Mouse (Mus musculus): Measurements from ENCODE around the gene Sox14. TPM values are rescaled to one million over a fixed set of nuclear protein-coding genes. Genes with fewer than 3 reads are reported as not detected.

Gene Sox14
- total and polyA plus RNA-seq, 3 experiments, result not detected

- Histone ChIP-seq H3K36me3 (replicated peaks in 1 of 2; ENCODE audit: control insufficient read depth in 1 of 2, insufficient read depth in 1 of 2, low read length in 1 of 2) (no peaks in the 10 kb centered on the region), H3K27ac (ENCODE audit: insufficient read depth, low read depth) (no peak overlapping the region), H3K9ac (ENCODE audit: insufficient read depth, low read depth) (no peak overlapping the region), H3K27me3 (replicated peaks) (peaks cover 2% of the 10 kb centered on the region), H3K9me3 (replicated peaks; ENCODE audit: low read length) (peaks cover 21% of the 10 kb centered on the region), H3K4me3 (replicated peaks in 1 of 3; ENCODE audit: low read depth in 2 of 3, low read length in 2 of 3, poor library complexity in 1 of 3) (no peak overlapping the region), H3K4me1 (ENCODE audit: control insufficient read depth in 1 of 2, insufficient read depth in 2 of 2) (no peaks in the 10 kb centered on the region), H3K4me2 (ENCODE audit: insufficient read depth, low read depth, poor library complexity, severe bottlenecking) (no peak overlapping the region), H3K79me2 (replicated peaks; ENCODE audit: control insufficient read depth, extremely low read depth, insufficient read depth, poor library complexity, severe bottlenecking) (no peaks in the 10 kb centered on the region)
- in situ Hi-C loops (cut with MboI; ENCODE audit: low pct_ligation_motif_present, low pct_unique_long_range_greater_than_20kb, low sequenced_read_pairs), result no loop called here
- dilution Hi-C loops (cut with MboI; ENCODE audit: extremely low pct_ligation_motif_present, extremely low pct_unique_long_range_greater_than_20kb, low sequenced_read_pairs), result no loop called here
- no peak for TF ChIP-seq KAT2A (IDR thresholded peaks at IDR 0.05; ENCODE audit: insufficient replicate concordance, low read length)
- TF ChIP-seq ELF1 (IDR thresholded peaks at IDR 0.05; ENCODE audit: low read depth, low read length), result no peak
- no peak for TF ChIP-seq CTCF (conservative IDR thresholded peaks at IDR 0.05 in 1 of 2, IDR thresholded peaks at IDR 0.05 in 1 of 2; ENCODE audit: low read depth in 2 of 2, low read length in 2 of 2)
- no peak for TF ChIP-seq ZKSCAN1 (IDR thresholded peaks at IDR 0.05; ENCODE audit: borderline replicate concordance, low read depth, low read length)
- TF ChIP-seq ETS1 (conservative IDR thresholded peaks at IDR 0.05; ENCODE audit: low read depth, low read length), result no peak
- no peak for TF ChIP-seq RCOR1 (conservative IDR thresholded peaks at IDR 0.05; ENCODE audit: low read depth, low read length)
- no peak for TF ChIP-seq CHD2 (IDR thresholded peaks at IDR 0.05; ENCODE audit: low read length)
- no peak for TF ChIP-seq TBP (conservative IDR thresholded peaks at IDR 0.05; ENCODE audit: low read depth, low read length)
- no peak for TF ChIP-seq GABPA (IDR thresholded peaks at IDR 0.05; ENCODE audit: insufficient replicate concordance, low read depth, low read length)
- TF ChIP-seq NELFE (IDR thresholded peaks at IDR 0.05; ENCODE audit: low read depth, low read length), result no peak
- TF ChIP-seq USF2 (conservative IDR thresholded peaks at IDR 0.05; ENCODE audit: low read depth, low read length), result no peak
- no peak for TF ChIP-seq ZC3H11A (IDR thresholded peaks at IDR 0.05; ENCODE audit: low read depth, low read length)
- TF ChIP-seq NRF1 (IDR thresholded peaks at IDR 0.05; ENCODE audit: low read depth, low read length), result no peak
- TF ChIP-seq MYC (IDR thresholded peaks at IDR 0.05; ENCODE audit: low read depth, low read length), result no peak
- no peak for TF ChIP-seq HCFC1 (IDR thresholded peaks at IDR 0.05; ENCODE audit: low read depth, low read length)
- TF ChIP-seq USF1 (IDR thresholded peaks at IDR 0.05; ENCODE audit: low read depth, low read length), result no peak
- no peak for TF ChIP-seq SMC3 (IDR thresholded peaks at IDR 0.05; ENCODE audit: low read depth, low read length)
- TF ChIP-seq JUN (IDR thresholded peaks at IDR 0.05; ENCODE audit: insufficient read depth, low read depth, low read length), result no peak
- TF ChIP-seq ZMIZ1 (IDR thresholded peaks at IDR 0.05; ENCODE audit: low read depth, low read length), result no peak
- no peak for DNase-seq (ENCODE audit: extremely low read depth)
Measured at GRCm38 (mm10) chr9:99836707-99837106, 39.3 kb downstream of the Sox14 start.

- H3K9me3 ChIP-seq (replicated peaks; ENCODE audit: low read length), result peaks cover 19% of the 10 kb centered on the region
- no peak overlapping the region for H3K4me2 ChIP-seq (ENCODE audit: insufficient read depth, low read depth, poor library complexity, severe bottlenecking)
- H3K4me3 ChIP-seq (replicated peaks in 1 of 3; ENCODE audit: low read depth in 2 of 3, low read length in 2 of 3, poor library complexity in 1 of 3), result no peak overlapping the region
- H3K4me1 ChIP-seq (ENCODE audit: control insufficient read depth in 1 of 2, insufficient read depth in 2 of 2), result no peaks in the 10 kb centered on the region
- no peaks in the 10 kb centered on the region for H3K36me3 ChIP-seq (replicated peaks in 1 of 2; ENCODE audit: control insufficient read depth in 1 of 2, insufficient read depth in 1 of 2, low read length in 1 of 2)
- peaks cover 2% of the 10 kb centered on the region for H3K27me3 ChIP-seq (replicated peaks)
- DNase-seq (ENCODE audit: extremely low read depth), result no peak
- no peak overlapping the region for H3K27ac ChIP-seq (ENCODE audit: insufficient read depth, low read depth)
- no peaks in the 10 kb centered on the region for H3K79me2 ChIP-seq (replicated peaks; ENCODE audit: control insufficient read depth, extremely low read depth, insufficient read depth, poor library complexity, severe bottlenecking)
- dilution Hi-C loops (cut with MboI; ENCODE audit: extremely low pct_ligation_motif_present, extremely low pct_unique_long_range_greater_than_20kb, low sequenced_read_pairs) (no loop called here), in situ Hi-C loops (cut with MboI; ENCODE audit: low pct_ligation_motif_present, low pct_unique_long_range_greater_than_20kb, low sequenced_read_pairs) (no loop called here)
- TF ChIP-seq UBTF (IDR thresholded peaks at IDR 0.05; ENCODE audit: low read depth, low read length) (no peak), RAD21 (IDR thresholded peaks at IDR 0.05; ENCODE audit: low read depth, low read length) (no peak), MAZ (IDR thresholded peaks at IDR 0.05; ENCODE audit: low read depth, low read length) (no peak), RCOR1 (conservative IDR thresholded peaks at IDR 0.05; ENCODE audit: low read depth, low read length) (no peak)
- H3K9ac ChIP-seq (ENCODE audit: insufficient read depth, low read depth), result no peak overlapping the region
Measured at GRCm38 (mm10) chr9:99835624-99836430, 40.1 kb downstream of the Sox14 start.

Measured in CH12.LX (cell line).